Mouse (Mus musculus): ENCODE results near the gene Fam243. TPM values are rescaled to one million over a fixed set of nuclear protein-coding genes. Genes with fewer than 3 reads are reported as not detected.
A peak's percentile ranks its signal among the peaks of the same experiment; 100 is the strongest.

Gene Fam243
- not detected in 2 replicates for total RNA-seq (2014; rRNA removed; ENCODE audit: low replicate concordance)
- polyA plus RNA-seq (2015; fragmentation: Nextera tagmentation; extraction: Ambion mirVana) = 0.05 TPM in 1 of 2 replicates, not detected in the other

- Histone ChIP-seq H3K9ac (replicated peaks; ENCODE audit: low read depth, low read length) (no peak within 1 kb of the TSS), H3K36me3 (replicated peaks; ENCODE audit: control insufficient read depth, insufficient read depth, low read length) (no peaks in the 10 kb centered on the region), H3K4me3 (ENCODE audit: low read depth, low read length) (no peak within 1 kb of the TSS), H3K27me3 (ENCODE audit: control insufficient read depth, insufficient read depth, low read length) (no peaks in the 10 kb centered on the region), H3K27ac (ENCODE audit: low read depth) (no peak within 1 kb of the TSS), H3K4me2 (ENCODE audit: low read depth, low read length) (no peak within 1 kb of the TSS), H3K4me1 (ENCODE audit: control insufficient read depth, insufficient read depth) (no peaks in the 10 kb centered on the region), H3K9me3 (replicated peaks; ENCODE audit: control insufficient read depth, low read length) (no peaks in the 10 kb centered on the region)
- DNase-seq (ENCODE audit: low spot score) (no peak), ATAC-seq (ENCODE audit: insufficient read depth, low read depth) (no peak)
- 87% methylated on average over 8 of the region's 8 CpGs for WGBS
- TF ChIP-seq CTCF (IDR thresholded peaks at IDR 0.05; ENCODE audit: low read depth) = no peak
These were observed at the start of gene Fam243 for GRCm38 (mm10) chr16:92321341-92321740. Fam243 (minus strand) TSS chr16:92321441.

- Histone ChIP-seq H3K4me2 (ENCODE audit: low read depth, low read length) (no peak overlapping the region), H3K27ac (ENCODE audit: low read depth) (peak overlapping the region; percentile 47; the same call in 1 of the 2 replicates), H3K27me3 (ENCODE audit: control insufficient read depth, insufficient read depth, low read length) (no peaks in the 10 kb centered on the region), H3K4me1 (ENCODE audit: control insufficient read depth, insufficient read depth) (peaks cover 17% of the 10 kb centered on the region; the same call in 1 of the 2 replicates), H3K4me3 (ENCODE audit: low read depth, low read length) (no peak overlapping the region), H3K9ac (replicated peaks; ENCODE audit: low read depth, low read length) (no peak overlapping the region), H3K36me3 (replicated peaks; ENCODE audit: control insufficient read depth, insufficient read depth, low read length) (no peaks in the 10 kb centered on the region), H3K9me3 (replicated peaks; ENCODE audit: control insufficient read depth, low read length) (no peaks in the 10 kb centered on the region)
- peak; percentile 77 for ATAC-seq (ENCODE audit: insufficient read depth, low read depth)
- 32% methylated on average over 2 of the region's 2 CpGs for WGBS
- DNase-seq (ENCODE audit: low spot score) = peak; percentile 74
- TF ChIP-seq CTCF (IDR thresholded peaks at IDR 0.05; ENCODE audit: low read depth) (no peak), EP300 (IDR thresholded peaks at IDR 0.05; ENCODE audit: low read depth) (no peak)
These were observed 48.0 kb upstream of the Fam243 start for GRCm38 (mm10) chr16:92369260-92369659.

GRCm38 (mm10) chr16:92365477-92365876 lies 44.2 kb upstream of the Fam243 start:
- H3K4me3 ChIP-seq (ENCODE audit: low read depth, low read length) = no peak overlapping the region
- H3K9me3 ChIP-seq (replicated peaks; ENCODE audit: control insufficient read depth, low read length) = no peaks in the 10 kb centered on the region
- H3K4me2 ChIP-seq (ENCODE audit: low read depth, low read length) = no peak overlapping the region
- no peaks in the 10 kb centered on the region for H3K36me3 ChIP-seq (replicated peaks; ENCODE audit: control insufficient read depth, insufficient read depth, low read length)
- ATAC-seq (ENCODE audit: insufficient read depth, low read depth) = no peak
- WGBS = 46% methylated on average over 7 of the region's 7 CpGs
- DNase-seq (ENCODE audit: low spot score) = no peak
- TF ChIP-seq EP300 (IDR thresholded peaks at IDR 0.05; ENCODE audit: low read depth) = no peak
- no peak for TF ChIP-seq CTCF (IDR thresholded peaks at IDR 0.05; ENCODE audit: low read depth)
- no peaks in the 10 kb centered on the region for H3K27me3 ChIP-seq (ENCODE audit: control insufficient read depth, insufficient read depth, low read length)
- H3K9ac ChIP-seq (replicated peaks; ENCODE audit: low read depth, low read length) = no peak overlapping the region
- H3K4me1 ChIP-seq (ENCODE audit: control insufficient read depth, insufficient read depth) = peaks cover 7% of the 10 kb centered on the region; the same call in 1 of the 2 replicates
- no peak overlapping the region for H3K27ac ChIP-seq (ENCODE audit: low read depth)

- no peak overlapping the region for H3K4me2 ChIP-seq (ENCODE audit: low read depth, low read length)
- H3K36me3 ChIP-seq (replicated peaks; ENCODE audit: control insufficient read depth, insufficient read depth, low read length) = no peaks in the 10 kb centered on the region
- no peak for ATAC-seq (ENCODE audit: insufficient read depth, low read depth)
- H3K27ac ChIP-seq (ENCODE audit: low read depth) = no peak overlapping the region
- no peak overlapping the region for H3K4me3 ChIP-seq (ENCODE audit: low read depth, low read length)
- DNase-seq (ENCODE audit: low spot score) = no peak
- H3K9me3 ChIP-seq (replicated peaks; ENCODE audit: control insufficient read depth, low read length) = no peaks in the 10 kb centered on the region
- H3K4me1 ChIP-seq (ENCODE audit: control insufficient read depth, insufficient read depth) = peaks cover 27% of the 10 kb centered on the region
- H3K27me3 ChIP-seq (ENCODE audit: control insufficient read depth, insufficient read depth, low read length) = no peaks in the 10 kb centered on the region
- TF ChIP-seq EP300 (IDR thresholded peaks at IDR 0.05; ENCODE audit: low read depth) = no peak
- no peak overlapping the region for H3K9ac ChIP-seq (replicated peaks; ENCODE audit: low read depth, low read length)
- 71% methylated on average over 7 of the region's 7 CpGs for WGBS
These were observed 39.5 kb upstream of the Fam243 start for GRCm38 (mm10) chr16:92360711-92361110.

GRCm38 (mm10) chr16:92359229-92359628 lies 38.0 kb upstream of the Fam243 start, which contains the start of gene Kcne1:
Kcne1 (minus strand) TSS chr16:92359468.
- H3K36me3 ChIP-seq (replicated peaks; ENCODE audit: control insufficient read depth, insufficient read depth, low read length) = no peaks in the 10 kb centered on the region
- peak within 1 kb of the TSS; percentile 55 for H3K9ac ChIP-seq (replicated peaks; ENCODE audit: low read depth, low read length)
- 41% methylated on average over 9 of the region's 9 CpGs for WGBS
- no peak for ATAC-seq (ENCODE audit: insufficient read depth, low read depth)
- no peak for DNase-seq (ENCODE audit: low spot score)
- H3K4me2 ChIP-seq (ENCODE audit: low read depth, low read length) = peak within 1 kb of the TSS; percentile 63
- no peaks in the 10 kb centered on the region for H3K9me3 ChIP-seq (replicated peaks; ENCODE audit: control insufficient read depth, low read length)
- H3K27me3 ChIP-seq (ENCODE audit: control insufficient read depth, insufficient read depth, low read length) = no peaks in the 10 kb centered on the region
- H3K4me3 ChIP-seq (ENCODE audit: low read depth, low read length) = peak within 1 kb of the TSS; percentile 37
- TF ChIP-seq CTCF (IDR thresholded peaks at IDR 0.05; ENCODE audit: low read depth) = no peak
- peaks cover 40% of the 10 kb centered on the region for H3K4me1 ChIP-seq (ENCODE audit: control insufficient read depth, insufficient read depth)
- H3K27ac ChIP-seq (ENCODE audit: low read depth) = peak within 1 kb of the TSS; percentile 92

- H3K27ac ChIP-seq (ENCODE audit: low read depth) = peak overlapping the region; percentile 92
These were observed 37.5 kb upstream of the Fam243 start for GRCm38 (mm10) chr16:92358734-92359133.

More at GRCm38 (mm10) chr16:92358734-92359133, 37.5 kb upstream of the Fam243 start:
- Histone ChIP-seq H3K4me1 (ENCODE audit: control insufficient read depth, insufficient read depth) (peaks cover 40% of the 10 kb centered on the region), H3K27me3 (ENCODE audit: control insufficient read depth, insufficient read depth, low read length) (no peaks in the 10 kb centered on the region), H3K4me3 (ENCODE audit: low read depth, low read length) (peak overlapping the region; percentile 37), H3K9me3 (replicated peaks; ENCODE audit: control insufficient read depth, low read length) (no peaks in the 10 kb centered on the region), H3K36me3 (replicated peaks; ENCODE audit: control insufficient read depth, insufficient read depth, low read length) (no peaks in the 10 kb centered on the region), H3K9ac (replicated peaks; ENCODE audit: low read depth, low read length) (peak overlapping the region; percentile 55), H3K4me2 (ENCODE audit: low read depth, low read length) (peak overlapping the region; percentile 63)
- no peak for DNase-seq (ENCODE audit: low spot score)
- ATAC-seq (ENCODE audit: insufficient read depth, low read depth) = peak; percentile 71
- 8% methylated on average over 9 of the region's 9 CpGs for WGBS
- no peak for TF ChIP-seq CTCF (IDR thresholded peaks at IDR 0.05; ENCODE audit: low read depth)
- TF ChIP-seq EP300 (IDR thresholded peaks at IDR 0.05; ENCODE audit: low read depth) = no peak

Data from heart, postnatal 0 days (tissue).